Mouse (Mus musculus) gastrocnemius, adult 8-10 months (tissue): ENCODE results near the gene Hipk3. TPM values are rescaled to one million over a fixed set of nuclear protein-coding genes. Genes with fewer than 3 reads are reported as not detected.

ENCODE experiments used
- DNase-seq, 2 experiments: peaks; one replicate each; pipeline ENCODE4 v3.0.0; 2022; ENCODE audit warnings: low spot score in 2 of 2
- total RNA-seq, 4 experiments: library from RNA; stranded (reverse); gene quantifications; 2 replicates each; pipeline ENCODE4 v1.2.4; 2022

Gene Hipk3
- total RNA-seq, 4 experiments from 2014 or later, result 264 to 309 (median 281) TPM

DNA sequence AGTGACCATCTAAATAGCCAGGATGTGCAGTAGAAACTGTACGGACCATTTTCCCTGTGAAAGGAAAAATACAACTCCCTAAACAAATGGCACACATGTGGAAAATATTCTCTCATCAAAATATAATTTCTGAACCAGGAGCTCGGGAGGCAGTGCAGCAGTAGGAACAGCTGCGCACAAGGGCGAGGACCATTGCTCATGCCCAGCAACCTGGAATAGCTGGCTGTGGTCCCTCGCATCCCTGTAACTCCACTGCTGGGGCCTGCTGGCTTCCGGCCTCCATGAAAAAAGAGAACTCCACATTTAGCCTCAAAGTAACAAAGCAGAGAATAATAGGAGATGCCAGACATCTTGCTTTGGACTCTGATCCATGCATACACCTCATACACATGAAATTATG, 22.2 kb downstream of the Hipk3 start:
- peak in 1 of 2 experiments; percentile 26 for DNase-seq

DNA sequence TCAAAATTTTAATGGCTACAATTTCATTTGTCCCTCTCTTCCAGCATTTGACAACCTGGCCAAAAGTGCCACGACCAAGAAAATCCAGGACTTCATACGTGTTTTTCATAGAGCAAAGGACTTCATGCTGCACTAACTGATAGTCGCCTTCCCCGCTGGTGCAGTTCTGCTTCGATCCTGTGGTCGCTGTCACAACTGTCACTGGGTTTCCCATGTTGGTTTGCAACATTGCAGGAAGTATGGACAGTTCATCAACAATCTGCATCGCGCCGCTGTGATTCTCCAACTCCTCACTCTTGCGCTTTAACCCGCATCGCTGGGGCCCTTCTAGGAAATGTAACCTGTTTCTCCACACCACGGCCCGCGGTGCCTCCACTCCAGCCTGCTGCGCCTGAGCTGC, 23.1 kb downstream of the Hipk3 start:
- no peak for DNase-seq

DNA sequence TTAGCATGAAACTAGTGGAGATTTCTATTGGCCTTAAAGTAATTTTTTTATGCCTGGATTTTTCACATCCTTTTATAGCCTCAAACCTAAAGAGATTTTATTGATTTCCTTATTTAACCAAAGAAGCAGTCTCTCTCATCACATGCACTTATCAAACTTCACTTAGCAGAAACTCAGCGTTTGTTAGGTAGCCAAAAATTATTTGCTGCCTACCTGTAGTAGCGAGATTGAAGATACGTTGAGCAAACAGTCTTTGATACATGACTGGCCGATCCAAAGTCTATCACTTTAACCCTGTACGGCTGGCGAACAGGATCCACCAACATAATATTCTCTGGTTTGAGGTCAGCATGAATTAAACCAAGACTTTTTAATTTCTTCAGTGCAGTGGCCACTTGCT, 23.7 kb downstream of the Hipk3 start:
- DNase-seq, result no peak

DNA sequence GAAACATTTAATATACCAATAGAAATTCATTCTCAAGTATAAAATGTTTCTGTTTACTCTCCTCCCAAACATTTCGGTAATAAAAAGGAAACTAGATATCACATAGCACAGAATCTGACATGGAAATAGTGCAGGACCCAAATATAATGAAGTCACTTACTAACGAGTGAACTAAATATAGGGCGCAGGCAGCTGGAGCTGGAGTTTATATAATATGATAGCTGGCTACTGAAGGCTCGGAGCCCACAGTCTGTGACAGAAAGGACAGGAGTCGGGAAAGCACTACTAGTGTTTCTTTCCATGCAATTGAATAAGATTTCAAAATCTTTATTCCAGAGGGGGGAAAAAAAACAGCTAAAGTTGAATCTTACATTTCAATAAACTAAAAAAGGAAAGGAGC, 25.8 kb downstream of the Hipk3 start:
- peak in 1 of 2 experiments; percentile 38 for DNase-seq

DNA sequence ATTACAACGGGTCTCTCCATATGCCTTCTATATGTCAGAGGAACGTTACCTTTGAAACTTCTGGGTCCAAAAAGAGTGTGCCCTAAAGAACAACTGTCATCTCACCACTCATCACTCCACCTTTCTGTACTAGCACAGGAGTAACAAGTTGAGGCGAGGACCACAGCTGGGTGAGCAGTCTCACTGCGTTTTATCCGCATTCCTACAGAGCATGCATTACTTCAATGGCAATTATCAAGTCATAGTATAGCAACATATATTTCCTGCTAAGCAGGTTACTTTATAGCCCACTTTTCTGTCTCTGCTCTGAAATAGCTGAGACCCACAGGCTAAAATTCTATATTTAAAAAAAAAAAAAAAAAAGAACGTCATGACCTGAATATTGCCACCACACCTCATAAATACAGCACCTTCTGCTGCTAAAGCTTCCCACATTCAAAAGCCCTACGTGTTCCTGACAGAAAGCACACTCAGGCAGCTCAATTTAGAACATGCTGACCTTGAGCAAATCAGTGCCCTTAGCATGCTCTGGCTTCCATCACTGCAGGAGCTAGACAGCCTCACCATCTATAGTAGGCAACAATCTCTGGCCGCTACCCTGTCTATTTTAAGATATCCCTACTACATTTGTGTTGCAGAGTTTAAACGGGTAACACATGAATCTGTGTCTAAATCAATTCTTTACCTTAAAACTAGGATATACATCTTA, 27.2 kb downstream of the Hipk3 start:
- peak; percentile 28 to 48 for DNase-seq

DNA sequence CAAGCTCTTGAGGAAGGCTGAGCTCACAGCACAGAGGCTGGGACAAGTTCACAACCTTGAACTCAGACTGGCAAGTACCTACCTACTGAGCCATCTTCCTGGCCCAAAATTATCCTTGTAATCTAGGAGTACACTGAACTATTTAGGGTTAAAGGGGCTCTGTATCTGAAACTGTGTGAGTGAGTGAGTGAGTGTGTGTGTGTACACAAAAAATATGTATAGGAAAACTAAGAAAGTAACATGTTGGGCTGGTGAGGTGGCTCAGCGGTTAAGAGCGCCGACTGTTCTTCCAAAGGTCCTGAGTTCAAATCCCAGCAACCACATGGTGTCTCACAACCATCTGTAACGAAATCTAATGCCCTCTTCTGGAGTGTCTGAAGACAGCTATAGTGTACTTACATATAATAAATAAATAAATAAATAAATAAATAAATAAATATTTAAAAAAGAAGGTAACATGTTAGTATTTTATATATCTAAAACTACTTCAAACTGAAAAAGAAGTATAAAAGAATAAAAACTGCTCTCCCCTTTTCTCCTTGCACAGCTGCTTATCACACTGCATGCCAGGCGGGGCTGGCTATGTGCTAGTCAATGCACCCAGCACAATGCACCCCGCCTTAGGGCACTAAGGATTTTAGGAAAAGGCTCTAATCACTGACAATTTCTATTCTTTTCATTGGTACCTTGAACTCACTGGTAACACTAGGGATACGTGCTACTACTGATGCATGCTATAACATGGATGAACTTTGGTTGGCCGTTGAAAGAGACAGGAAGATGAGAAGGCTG, 28.4 kb downstream of the Hipk3 start:
- DNase-seq, result no peak

DNA sequence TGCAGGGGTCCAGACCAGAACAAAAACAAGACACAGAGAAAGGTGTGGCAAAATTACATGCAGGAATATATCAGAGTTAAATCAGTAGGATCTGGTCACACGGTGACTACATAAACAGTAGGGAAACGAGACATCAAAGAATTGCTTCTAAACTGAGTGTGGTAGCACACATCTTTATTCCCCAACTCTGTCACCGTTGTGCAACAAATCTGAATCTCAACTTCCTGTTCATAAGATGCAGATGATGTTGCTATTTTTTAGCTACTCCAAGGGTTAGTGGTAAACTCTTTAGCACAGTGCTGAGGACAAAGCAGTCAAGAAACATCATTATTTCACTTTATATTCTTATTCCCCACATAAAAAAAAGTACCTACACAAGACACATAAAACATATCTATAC, 34.2 kb downstream of the Hipk3 start:
- no peak for DNase-seq

DNA sequence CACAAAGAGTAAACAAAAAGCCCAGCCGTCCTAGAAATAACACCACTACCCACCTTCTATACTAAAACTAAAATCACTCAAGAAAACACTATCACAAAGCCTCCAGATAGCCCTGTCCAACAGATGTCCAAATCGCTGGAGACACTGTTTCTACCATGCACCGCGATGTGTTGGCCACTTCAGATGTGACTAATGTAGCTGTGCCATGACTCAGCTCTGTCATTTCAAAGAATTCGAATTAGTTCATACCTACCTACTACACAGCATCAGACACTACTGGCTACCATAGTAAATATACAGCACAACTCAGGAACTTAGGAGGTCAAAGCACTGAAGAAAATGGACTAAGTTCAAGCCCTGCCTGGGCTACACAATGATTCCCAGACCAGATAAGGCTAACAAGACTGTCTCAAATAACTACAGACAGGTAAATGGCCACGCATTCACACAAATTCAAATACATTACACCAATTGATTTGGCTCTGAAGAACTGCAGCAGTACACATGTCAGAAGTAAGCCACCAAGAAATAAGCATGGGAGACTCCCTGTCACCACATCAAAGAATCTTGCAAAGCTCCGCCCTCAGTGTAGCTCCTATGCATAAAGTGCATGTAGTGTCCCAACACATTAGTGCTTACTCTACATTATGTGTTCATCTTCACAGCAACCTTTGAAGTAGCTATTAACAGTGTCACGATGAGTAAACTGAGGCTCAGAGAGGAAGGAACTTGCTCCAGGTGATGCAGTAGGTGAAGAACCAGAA, 35.5 kb downstream of the Hipk3 start:
- no peak for DNase-seq

DNA sequence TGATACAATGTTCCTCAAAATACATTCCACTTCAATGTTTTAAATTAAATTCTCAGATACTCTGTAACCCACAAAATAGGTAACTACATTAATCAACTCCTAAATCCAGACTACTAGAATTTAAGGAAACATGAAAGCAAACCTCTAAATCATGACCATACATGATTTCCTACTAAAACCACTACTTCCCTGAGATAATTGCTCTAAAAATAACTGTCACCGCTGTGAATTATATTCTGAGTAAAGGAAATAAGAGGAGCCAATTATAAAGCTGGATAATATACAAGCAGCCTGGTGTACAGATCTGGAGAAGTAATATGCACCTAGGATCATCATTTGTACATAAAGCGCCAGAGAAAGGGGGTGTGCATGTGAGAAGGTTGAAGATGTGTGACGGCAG, 37.1 kb downstream of the Hipk3 start:
- DNase-seq, result no peak

DNA sequence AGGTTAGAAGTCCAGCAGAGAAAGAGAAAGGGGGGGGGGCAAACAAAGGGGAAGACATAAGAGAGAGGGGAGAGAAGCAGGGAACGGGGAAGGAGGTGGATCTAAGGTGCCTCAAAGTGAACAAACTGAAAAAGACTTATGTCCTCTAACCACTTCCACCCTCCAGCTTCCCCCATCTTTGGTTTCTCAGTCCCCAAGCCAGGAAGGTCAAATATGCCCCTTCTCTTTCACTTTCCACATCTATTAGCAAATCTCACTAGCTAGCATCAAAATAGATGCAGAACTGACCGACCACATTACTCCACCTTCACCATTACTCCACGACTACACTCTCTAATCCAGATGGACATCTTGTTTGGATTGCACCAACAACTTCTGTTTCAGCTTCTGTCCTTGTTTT, 43.6 kb downstream of the Hipk3 start:
- no peak for DNase-seq

DNA sequence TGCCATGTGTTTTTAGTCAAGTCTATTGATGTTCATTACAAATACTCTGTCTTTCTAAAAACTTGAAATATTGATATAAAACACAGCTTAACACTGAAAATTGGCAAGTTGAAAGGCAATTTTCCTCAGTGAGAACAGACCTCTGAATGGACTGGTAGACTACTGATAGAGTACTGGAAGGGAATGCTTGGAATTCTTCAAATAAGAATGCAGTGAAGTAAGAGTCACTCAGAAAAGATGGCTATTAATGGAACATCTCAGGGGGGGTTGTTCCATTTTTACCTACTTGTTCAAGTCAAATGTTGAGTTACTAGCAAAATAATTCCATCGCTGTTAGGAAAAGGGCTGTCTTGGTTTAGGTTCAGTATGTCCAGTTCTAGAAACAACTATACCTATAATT, 45.1 kb downstream of the Hipk3 start:
- DNase-seq, result no peak

DNA sequence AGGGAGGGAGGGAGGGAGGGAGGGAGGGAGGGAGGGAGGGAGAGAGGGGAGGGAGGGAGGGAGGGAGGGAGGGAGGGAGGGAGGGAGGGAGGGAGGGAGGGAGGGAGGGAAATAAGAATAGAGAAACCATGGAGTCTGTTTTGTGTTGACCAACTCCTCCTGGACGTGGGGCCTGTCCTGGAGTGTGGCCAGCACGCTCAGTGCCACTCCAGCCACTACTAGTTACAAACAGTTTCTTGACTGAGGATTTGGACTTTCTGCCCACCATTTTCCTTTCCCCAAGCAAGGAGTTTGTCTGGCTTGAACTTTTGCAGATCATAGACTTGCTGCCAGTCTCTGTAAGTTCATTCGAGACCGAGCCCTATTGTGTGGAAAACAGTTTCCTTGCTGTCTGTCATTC, 46.0 kb downstream of the Hipk3 start:
- no peak for DNase-seq

DNA sequence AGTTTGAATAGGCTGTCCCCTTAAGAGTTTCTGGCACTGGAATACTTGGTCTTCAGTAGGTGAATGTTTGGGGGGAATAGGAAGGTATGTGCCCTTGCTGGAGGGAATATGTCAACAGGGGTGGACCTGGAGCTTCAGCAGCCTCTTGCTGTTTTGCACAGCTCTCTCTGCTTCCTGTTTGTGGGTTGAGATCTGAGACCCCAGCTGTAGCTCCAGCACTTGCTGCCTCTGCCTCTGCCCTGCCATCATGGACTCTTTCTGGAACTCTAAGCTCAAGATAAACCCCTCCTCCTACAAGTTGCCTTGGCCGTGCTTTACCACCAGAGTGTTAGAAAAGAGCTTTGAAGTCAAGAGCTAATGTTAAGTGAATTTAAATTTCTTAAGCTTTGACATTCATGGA, 48.2 kb downstream of the Hipk3 start:
- DNase-seq, result no peak

DNA sequence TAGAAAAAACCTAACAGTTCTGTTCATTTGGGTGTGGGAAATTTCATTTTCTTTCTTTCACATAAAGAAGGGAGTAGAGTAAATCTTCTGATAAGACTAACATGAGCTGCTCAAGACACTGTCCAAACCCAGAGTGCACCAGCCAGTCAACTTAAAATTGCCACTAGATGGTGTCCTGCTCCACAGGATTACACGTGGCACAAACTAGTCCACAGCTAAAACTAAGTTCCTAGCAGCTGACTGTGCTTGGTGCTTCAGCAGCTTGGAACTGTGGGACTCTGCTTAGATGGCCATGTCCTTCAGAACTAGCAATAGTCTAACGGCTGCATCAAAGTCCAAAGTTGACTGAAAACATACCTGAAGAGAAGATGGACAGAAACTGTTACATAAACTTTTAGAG, 49.5 kb downstream of the Hipk3 start:
- DNase-seq, result peak; percentile 51 to 54

DNA sequence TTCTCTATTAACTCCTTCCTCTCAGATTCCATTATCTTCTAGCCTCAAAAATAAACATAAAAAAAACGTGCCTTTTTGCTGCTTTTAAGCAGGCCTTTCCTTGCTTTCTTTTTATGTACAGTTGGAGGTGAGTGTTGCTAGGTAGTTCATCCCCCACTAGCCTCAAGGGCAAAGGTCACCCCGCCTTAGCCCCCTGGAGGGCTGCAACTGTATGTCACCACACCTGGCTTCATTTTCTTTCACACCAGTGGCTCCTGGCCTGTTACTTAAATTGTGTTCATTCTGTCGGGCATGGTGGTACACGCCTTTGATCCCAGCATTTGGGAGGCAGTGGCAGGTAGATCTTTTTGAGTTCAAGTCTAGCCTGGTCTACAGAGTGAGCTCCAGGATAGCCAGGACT, 51.9 kb downstream of the Hipk3 start:
- no peak for DNase-seq

DNA sequence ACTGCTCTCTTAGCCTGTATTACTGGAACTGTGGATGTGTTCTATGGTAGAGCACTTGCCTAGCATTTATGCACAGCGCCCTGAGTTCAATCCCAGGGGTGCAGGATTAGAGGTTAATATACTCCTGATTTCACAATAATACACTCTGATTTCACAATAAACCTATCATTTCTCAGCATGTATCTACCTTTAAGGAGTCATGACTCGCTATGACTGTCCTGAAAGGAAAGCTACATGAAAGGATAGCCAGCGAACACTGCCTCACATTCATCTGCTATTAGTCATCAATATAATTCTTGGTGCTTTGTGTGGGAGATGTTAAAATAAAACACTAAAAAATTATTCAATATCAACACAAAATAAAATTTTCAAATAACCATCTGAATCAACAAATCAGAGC, 58.0 kb downstream of the Hipk3 start:
- DNase-seq, result no peak

DNA sequence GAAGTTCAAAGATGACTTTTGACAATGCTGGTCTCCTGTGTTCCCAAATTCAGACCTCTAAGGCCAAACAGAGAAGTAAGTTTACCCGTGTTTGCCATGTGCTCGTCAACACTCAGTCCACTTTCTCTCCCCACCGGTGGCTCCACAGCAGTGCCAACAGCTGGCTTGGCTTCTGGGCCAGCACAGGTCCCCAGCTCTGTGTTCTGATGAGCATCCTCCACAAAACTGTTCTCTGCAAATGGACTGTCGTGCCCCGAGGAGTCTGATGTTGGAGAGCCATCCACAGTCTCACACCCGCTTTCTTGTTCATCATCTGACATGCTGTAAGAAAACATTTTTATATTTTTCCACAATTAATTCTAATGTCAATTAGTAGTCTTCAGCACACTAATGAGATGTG, 63.2 kb downstream of the Hipk3 start:
- DNase-seq, result no peak

DNA sequence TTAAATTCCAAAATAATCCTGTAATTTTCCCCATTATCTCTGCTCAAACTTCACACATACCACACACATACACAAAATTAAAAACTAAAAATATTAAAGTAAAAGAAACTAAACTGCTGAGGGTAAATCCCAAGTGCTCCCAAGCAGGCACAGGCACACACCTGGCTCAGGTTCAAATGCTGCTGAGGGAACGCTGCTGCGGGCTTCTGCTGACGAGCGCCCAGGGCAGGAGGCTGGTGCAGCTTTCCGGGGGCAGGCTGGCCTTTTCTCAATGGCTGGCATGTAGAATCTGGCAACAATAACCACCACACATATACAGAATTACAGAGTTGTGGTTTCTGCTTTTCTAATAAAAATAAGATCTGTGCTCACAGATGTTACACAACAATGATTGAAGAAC, 63.7 kb downstream of the Hipk3 start:
- no peak for DNase-seq

DNA sequence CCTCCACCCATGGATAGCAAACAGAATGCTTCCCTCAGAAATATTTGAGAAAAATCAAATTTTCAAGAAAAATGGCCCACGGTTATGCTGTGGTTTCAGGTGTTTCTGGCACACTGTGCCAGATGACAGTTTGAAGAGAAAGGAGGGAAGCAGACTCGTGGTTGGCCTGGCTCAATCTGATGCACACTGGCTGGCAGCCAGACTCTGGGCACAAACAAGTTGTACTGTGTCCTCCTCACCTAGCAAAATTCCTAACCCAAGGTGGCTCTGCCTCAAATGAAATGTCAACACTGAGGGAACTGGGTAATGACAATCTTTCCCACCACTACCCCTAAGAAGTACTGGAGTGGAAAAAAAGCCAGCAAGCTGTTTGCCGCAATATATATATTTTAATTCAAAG, 68.1 kb downstream of the Hipk3 start:
- DNase-seq, result no peak

DNA sequence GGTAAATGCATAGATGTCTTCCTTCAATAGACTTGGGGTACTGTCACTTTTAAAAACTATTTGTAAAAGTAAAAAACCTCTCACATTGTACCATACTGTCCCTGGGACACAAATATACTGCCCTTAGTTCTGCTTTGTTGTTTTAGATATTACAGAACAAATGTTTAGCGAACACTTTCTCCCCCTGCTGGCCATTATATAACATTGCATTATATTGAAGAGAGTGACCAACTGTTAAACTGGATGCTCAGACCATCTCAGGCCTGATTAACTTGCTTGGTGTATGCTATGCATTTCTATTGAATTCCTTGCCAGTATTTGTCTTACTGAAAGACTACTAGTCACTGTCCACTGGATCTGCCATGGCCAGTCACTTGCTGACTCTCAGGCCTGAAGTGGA, 72.0 kb downstream of the Hipk3 start:
- DNase-seq, result no peak

DNA sequence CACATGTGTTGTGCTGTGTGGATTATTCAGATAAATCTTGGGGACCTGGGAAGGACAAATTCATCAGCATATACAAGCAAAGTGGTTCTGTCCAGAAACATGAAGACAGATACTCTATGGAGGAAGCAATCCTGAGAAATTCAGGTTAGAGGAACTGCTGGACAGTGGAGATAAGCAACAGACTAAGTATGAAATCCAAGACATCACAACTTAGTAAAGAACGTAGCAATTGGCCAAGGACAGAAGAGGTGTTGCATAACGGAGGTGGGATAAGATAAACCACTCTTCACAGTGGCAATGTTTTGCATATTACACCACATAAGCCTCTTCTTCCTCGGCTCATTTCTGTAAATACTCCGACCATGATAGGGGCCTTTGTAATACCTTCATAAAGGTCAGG, 73.4 kb downstream of the Hipk3 start:
- DNase-seq, result no peak

DNA sequence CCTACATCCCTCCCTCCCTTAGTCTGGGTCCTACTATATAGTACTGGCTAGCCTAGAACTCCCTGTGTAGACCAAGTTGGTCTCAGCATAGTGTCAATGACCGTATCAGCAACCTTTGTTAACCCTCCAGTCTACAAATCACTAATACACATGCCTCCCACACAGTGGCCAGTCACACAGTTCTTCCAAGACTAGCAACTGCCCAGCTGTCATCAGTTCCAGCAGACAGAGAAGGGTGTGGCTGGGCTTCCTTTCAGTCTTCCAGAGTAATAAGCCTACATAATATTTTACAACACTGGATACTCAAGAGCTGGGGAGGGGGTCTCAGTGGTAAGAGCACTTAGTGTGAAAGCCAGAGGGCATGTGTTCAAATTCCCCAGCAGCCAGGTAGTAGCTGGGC, 74.2 kb downstream of the Hipk3 start:
- DNase-seq, result no peak
